Mouse (Mus musculus): ENCODE data around the gene C7. TPM values are rescaled to one million over a fixed set of nuclear protein-coding genes. Genes with fewer than 3 reads are reported as not detected.
"Not testable (repeated sequence)": the region's sequence is repeated elsewhere in the genome, so short reads cannot be mapped to it uniquely, and the experiment has no call there.

Gene C7
- polyA plus RNA-seq, 1 experiment from 2014 or later: 0.08 TPM

DNA sequence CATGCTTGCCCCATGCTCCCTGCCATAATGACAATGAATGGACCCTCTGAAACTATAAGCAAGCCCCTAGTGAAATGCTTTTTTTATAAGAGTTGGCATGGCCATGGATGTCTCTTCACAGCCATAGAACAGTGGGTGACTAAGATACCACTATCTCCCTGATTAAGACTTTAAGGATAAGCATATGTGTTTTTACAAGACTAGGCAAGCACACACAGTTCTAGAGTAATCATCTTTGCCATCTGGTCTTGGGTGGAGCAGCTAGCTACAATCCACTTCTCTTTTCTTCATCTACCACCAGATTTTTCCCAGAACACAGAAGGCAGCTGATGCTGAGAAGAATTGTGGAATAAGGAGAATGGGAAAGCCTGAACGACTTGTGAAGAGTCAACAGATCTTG lies 17.7 kb upstream of the C7 start:
- no peak overlapping the region for H3K9ac ChIP-seq (ENCODE audit: low read depth, low read length)
- no peaks in the 10 kb centered on the region for H3K4me1 ChIP-seq (replicated peaks; ENCODE audit: control insufficient read depth, insufficient read depth, low read length)
- H3K9me3 ChIP-seq (ENCODE audit: control insufficient read depth): no peaks in the 10 kb centered on the region
- no peak for ATAC-seq
- TF ChIP-seq CTCF (IDR thresholded peaks at IDR 0.05; ENCODE audit: low read depth): no peak
- no peak overlapping the region for H3K4me2 ChIP-seq (replicated peaks; ENCODE audit: low read depth)
- WGBS: 78% methylated on average over 1 of the region's 1 CpGs
- H3K36me3 ChIP-seq (ENCODE audit: control insufficient read depth, insufficient read depth): no peaks in the 10 kb centered on the region
- no peaks in the 10 kb centered on the region for H3K27me3 ChIP-seq (replicated peaks; ENCODE audit: control insufficient read depth, insufficient read depth, low read length)
- H3K27ac ChIP-seq (ENCODE audit: low read depth, low read length): no peak overlapping the region
- no peak overlapping the region for H3K4me3 ChIP-seq (ENCODE audit: low read depth, low read length)

DNA sequence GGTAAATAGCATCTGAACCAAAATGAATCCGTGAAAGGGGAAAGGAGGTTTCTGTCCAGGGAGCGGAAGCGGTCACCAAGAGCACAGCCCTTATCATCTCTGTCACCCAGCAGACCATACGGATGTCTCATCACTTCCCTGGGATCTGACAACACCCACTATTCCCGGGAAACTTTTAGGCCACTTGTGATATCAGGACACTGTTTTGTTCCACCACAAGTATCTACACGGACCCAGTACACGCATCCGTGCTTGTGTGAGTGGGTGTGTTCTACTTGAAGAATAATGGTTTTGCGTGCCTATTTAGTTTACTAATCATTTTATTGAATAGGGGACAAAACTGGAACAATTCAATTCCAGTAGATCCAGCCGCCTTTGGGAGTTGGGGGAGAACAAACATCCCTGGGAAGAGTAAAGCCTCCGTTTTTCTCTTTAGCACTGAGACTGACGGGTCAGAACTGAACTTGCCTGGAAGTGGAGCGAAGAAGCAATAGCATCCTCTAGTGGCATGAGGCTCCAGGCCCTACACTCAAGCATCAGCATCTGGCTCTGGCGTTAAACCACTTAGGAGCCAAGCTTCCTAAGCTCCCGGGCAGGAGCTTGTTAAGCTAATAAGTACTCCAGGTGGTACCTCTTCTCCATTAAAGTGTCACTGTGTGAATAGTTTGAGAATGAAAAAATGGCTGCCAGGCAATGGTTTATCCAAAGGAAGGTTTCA lies 5.4 kb upstream of the C7 start:
- no peak overlapping the region for H3K9ac ChIP-seq (ENCODE audit: low read depth, low read length)
- WGBS: 59% methylated on average over 15 of the region's 15 CpGs
- no peak overlapping the region for H3K4me2 ChIP-seq (replicated peaks; ENCODE audit: low read depth)
- no peaks in the 10 kb centered on the region for H3K36me3 ChIP-seq (ENCODE audit: control insufficient read depth, insufficient read depth)
- H3K27me3 ChIP-seq (replicated peaks; ENCODE audit: control insufficient read depth, insufficient read depth, low read length): no peaks in the 10 kb centered on the region
- TF ChIP-seq CTCF (IDR thresholded peaks at IDR 0.05; ENCODE audit: low read depth): peak; percentile 83
- no peak overlapping the region for H3K4me3 ChIP-seq (ENCODE audit: low read depth, low read length)
- no peak overlapping the region for H3K27ac ChIP-seq (ENCODE audit: low read depth, low read length)
- no peak for ATAC-seq
- H3K4me1 ChIP-seq (replicated peaks; ENCODE audit: control insufficient read depth, insufficient read depth, low read length): no peaks in the 10 kb centered on the region
- no peaks in the 10 kb centered on the region for H3K9me3 ChIP-seq (ENCODE audit: control insufficient read depth)

DNA sequence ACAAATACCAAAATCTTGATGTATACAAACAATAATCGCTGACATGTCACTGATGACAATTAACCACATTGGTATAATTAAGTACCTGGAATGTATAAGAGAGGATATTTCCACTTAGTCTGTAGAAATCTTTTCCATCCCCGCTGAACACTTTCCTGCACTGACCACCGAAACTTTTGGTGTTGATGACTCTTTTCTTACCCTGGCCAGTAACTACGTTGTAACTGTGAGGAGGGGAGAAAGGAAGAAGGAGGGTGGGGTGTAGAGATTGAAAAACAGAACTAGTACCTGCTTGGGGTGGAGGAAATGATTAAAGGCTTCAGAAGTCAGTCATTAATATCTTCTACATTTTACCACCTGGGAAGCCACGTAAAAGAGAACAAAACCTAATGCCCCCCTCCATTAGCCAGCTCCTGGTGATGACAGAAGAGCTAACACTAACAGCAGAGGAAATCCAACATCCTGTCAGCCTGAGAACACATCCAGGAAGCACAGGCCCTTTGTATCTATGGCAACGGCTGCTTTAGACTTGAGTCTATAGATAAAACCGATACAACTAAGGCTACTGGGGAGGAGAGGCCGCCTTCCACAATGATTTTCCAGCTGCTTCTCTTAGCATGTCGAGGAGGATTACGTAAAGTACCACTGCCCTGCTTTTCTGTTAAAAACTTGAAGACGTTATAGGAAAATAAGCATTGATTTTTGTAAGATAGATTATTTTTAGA lies 17.8 kb downstream of the C7 start:
- no peak for ATAC-seq
- Histone ChIP-seq H3K27ac (ENCODE audit: low read depth, low read length) (no peak overlapping the region), H3K9me3 (ENCODE audit: control insufficient read depth) (no peaks in the 10 kb centered on the region), H3K27me3 (replicated peaks; ENCODE audit: control insufficient read depth, insufficient read depth, low read length) (no peaks in the 10 kb centered on the region), H3K4me2 (replicated peaks; ENCODE audit: low read depth) (no peak overlapping the region), H3K36me3 (ENCODE audit: control insufficient read depth, insufficient read depth) (no peaks in the 10 kb centered on the region), H3K4me1 (replicated peaks; ENCODE audit: control insufficient read depth, insufficient read depth, low read length) (no peaks in the 10 kb centered on the region), H3K4me3 (ENCODE audit: low read depth, low read length) (no peak overlapping the region), H3K9ac (ENCODE audit: low read depth, low read length) (no peak overlapping the region)
- 37% methylated on average over 11 of the region's 11 CpGs for WGBS
- TF ChIP-seq CTCF (IDR thresholded peaks at IDR 0.05; ENCODE audit: low read depth): no peak

DNA sequence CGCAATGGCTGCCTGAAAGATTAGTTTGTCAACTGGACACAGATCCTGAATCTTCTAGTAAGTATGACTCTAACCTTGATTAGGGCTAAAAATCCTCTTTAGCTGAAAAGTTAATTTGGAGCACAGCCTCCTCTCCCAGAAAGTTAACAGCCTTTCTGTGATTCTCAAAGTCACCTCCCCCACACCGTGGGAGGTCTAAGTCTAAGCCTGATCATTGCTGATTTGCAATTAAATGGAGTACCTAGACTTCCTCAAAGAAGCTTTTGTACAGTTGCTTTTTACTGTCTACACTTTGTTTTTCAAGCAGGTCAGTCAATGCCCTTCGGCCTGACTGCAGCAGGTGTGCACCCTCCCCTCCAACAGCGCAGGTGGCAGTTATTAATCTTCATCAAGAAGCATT lies 34.3 kb downstream of the C7 start:
- TF ChIP-seq CTCF (IDR thresholded peaks at IDR 0.05; ENCODE audit: low read depth): no peak
- ATAC-seq: no peak
- 87% methylated on average over 4 of the region's 4 CpGs for WGBS
- no peak overlapping the region for H3K4me2 ChIP-seq (replicated peaks; ENCODE audit: low read depth)
- no peaks in the 10 kb centered on the region for H3K4me1 ChIP-seq (replicated peaks; ENCODE audit: control insufficient read depth, insufficient read depth, low read length)
- no peaks in the 10 kb centered on the region for H3K36me3 ChIP-seq (ENCODE audit: control insufficient read depth, insufficient read depth)
- no peak overlapping the region for H3K27ac ChIP-seq (ENCODE audit: low read depth, low read length)
- no peaks in the 10 kb centered on the region for H3K27me3 ChIP-seq (replicated peaks; ENCODE audit: control insufficient read depth, insufficient read depth, low read length)
- H3K9ac ChIP-seq (ENCODE audit: low read depth, low read length): no peak overlapping the region
- no peak overlapping the region for H3K4me3 ChIP-seq (ENCODE audit: low read depth, low read length)
- H3K9me3 ChIP-seq (ENCODE audit: control insufficient read depth): no peaks in the 10 kb centered on the region

DNA sequence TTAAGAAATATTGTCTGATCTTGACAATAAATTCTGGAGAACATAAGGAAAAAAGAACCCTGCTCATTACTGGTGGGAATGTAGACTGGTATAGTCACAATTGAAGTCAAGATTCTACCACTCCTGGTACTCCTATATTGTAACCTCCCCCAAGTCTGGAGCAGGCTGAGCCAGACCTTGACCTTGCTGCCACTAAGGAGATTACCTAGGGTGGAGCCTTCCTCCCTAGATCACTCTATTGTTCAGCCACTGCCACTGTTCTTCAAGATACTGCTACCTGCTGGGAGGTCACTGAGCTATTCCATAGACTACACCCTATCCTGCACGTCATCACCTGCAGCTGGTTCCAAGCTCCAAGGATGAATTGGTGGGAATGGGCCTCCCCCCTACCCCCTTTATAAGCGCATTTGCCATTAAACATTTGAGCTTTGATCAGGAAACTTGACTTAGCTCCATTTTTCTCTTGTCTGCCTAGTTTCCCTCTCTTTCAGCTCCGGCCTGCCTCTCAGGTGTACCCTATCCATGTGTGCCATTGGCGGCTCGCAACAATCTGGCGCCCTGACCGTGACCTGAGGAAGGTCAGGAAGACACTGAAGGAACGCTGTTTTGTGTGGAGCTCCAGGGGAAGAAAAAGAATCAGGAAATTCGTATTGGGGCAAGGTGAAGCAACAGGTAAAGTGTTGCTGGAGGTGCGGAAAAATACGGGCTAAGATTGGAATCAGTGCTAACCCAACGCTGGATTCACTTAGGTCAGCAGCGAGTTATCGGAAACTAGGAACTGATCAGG lies 39.9 kb downstream of the C7 start:
- H3K27ac ChIP-seq (ENCODE audit: low read depth, low read length); H3K4me1 ChIP-seq (replicated peaks; ENCODE audit: control insufficient read depth, insufficient read depth, low read length); ATAC-seq; H3K4me3 ChIP-seq (ENCODE audit: low read depth, low read length); H3K9me3 ChIP-seq (ENCODE audit: control insufficient read depth); H3K36me3 ChIP-seq (ENCODE audit: control insufficient read depth, insufficient read depth); H3K9ac ChIP-seq (ENCODE audit: low read depth, low read length); H3K27me3 ChIP-seq (replicated peaks; ENCODE audit: control insufficient read depth, insufficient read depth, low read length); H3K4me2 ChIP-seq (replicated peaks; ENCODE audit: low read depth): not testable (repeated sequence)
- WGBS: 90% methylated on average over 14 of the region's 14 CpGs

DNA sequence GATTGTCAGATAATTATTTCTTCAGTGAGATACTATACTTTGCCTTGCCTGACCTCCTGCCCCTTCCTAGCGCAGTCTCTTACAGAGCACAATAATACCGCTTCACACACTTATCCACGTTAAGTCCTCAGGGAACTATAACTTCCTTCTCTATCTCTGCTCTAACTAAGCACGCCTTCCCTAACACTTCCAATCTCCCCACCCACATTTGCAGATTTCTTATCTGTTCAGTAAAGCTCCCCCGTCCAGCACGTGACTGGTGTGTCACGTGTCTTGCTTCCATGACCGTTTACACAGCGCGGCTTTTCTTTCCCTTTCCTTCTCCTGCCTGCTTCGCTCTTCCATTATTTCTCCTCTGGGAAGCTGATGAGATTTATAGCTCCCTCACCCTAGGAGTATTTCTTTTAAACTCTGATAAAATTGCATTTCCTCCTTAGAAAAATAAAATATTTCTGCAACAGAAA lies 53.9 kb downstream of the C7 start:
- H3K4me1 ChIP-seq (replicated peaks; ENCODE audit: control insufficient read depth, insufficient read depth, low read length): no peaks in the 10 kb centered on the region
- H3K4me3 ChIP-seq (ENCODE audit: low read depth, low read length): no peak overlapping the region
- TF ChIP-seq CTCF (IDR thresholded peaks at IDR 0.05; ENCODE audit: low read depth): no peak
- WGBS: 52% methylated on average over 11 of the region's 11 CpGs
- H3K27ac ChIP-seq (ENCODE audit: low read depth, low read length): no peak overlapping the region
- H3K9ac ChIP-seq (ENCODE audit: low read depth, low read length): no peak overlapping the region
- no peaks in the 10 kb centered on the region for H3K27me3 ChIP-seq (replicated peaks; ENCODE audit: control insufficient read depth, insufficient read depth, low read length)
- no peaks in the 10 kb centered on the region for H3K36me3 ChIP-seq (ENCODE audit: control insufficient read depth, insufficient read depth)
- H3K4me2 ChIP-seq (replicated peaks; ENCODE audit: low read depth): no peak overlapping the region; the same call in 1 of the 2 replicates
- no peaks in the 10 kb centered on the region for H3K9me3 ChIP-seq (ENCODE audit: control insufficient read depth)
- ATAC-seq: 0 out of 2 replicates have a peak, but pooled peaks have one; percentile 31
